Mouse (Mus musculus): ENCODE results near the gene Ntrk3.
A peak's percentile ranks its signal among the peaks of the same experiment; 100 is the strongest.

The Ntrk3 gene

DNA sequence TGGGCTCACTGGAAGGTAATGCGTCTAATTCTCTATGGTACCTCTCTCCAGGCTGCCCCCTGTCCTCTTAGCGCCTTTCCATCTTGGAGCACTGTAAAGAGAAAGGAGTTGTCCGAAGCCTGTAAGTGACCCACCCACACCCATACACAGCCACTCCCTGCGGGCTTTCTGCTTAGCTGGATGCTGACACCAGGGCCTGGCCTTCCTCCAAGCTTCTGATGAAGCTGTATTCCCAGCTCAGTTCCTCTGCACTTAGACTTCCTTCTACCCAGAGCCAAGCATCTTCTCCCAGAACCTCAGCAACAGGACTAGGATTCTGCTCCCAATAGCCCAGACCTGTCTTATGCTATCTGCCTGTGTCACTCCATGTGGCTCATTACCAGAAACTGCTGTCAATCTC is 114.1 kb downstream of the Ntrk3 start:
- DNase-seq (ENCODE audit: low read depth, low spot score), result no peak

DNA sequence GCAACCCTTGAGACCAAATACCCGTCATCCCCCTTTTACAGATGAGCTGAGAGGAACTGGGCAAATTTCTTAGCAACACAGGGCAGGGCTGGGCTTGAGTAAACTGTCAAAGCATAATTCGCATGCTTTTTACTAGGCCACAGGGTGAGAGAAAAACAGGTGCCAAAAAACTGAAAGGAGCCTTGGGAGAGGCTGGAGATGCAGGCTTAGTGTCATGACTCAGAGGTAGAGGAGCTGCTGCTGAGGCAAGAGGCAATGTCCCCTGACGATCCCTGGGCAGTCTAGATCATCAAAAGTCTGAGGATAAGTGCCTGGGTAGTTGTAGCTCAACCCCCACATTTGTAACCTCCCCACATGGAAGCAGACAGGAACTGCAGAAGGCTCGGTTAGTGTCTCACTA is 116.7 kb downstream of the Ntrk3 start:
- no peak for DNase-seq (ENCODE audit: low read depth, low spot score)

DNA sequence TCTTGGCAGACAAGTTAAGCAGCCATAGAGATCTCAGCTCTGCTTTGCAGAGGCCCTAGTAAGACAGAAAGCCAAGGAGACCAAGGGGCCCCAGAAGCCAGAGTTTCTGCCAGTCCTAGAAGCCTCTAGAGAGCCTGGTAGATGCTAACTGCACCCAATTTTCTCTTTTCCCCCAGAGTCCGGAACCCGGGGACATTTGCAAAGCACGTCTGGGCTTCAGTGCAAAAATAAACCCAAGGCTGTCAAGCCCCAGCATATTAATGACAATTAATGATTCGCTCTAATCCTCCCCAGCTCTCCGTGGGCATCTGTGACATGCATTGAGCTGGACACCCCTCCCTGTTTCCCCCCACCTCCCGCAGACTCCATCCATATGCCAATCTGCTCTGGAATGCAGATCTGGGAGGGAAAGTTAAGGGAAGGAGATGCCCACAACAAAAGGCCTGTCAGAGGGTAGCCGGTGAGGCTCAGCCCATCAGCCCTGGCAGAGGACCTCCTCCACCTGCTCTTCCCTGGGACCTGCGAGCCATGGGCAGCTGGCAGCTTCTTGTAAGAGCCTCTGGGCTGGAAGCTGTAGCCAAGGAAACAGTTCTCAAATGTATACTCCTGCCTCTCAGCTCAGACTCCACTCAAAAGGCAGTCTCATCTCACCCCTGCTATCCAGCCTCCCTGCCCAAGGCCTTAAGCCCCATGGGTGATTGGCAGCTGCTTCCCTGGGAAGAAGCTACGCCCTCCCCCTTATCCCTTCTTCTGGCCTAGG is 117.8 kb downstream of the Ntrk3 start:
- no peak for DNase-seq (ENCODE audit: low read depth, low spot score)

DNA sequence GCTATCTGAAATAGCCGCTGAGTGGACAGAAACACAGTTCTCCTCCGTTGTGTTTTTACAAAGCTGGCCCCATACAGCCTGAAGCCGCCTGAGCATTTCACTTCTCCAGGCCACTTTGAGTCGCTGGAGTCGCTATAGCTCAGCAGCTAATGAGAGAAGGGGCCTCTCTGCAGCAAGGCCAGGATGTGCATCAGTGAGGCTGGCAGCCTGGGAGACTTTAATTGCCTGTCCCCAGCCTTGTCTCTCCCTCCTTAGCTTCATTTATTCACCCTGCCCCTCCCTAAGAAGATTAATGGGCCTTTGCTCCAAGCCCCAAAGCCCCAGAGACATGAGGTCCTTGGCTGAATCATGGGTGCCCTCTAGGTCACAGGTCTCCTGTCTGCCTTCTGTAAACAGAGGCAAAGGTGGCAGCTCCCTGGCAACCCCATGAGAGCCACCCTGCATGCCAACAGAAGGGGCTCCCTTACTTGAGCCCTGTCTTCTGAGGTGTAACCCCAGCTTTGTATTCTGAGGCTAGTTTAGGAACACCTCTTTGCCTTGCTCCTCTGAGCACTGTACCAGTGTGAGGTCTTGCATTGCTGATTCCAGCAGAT is 132.2 kb downstream of the Ntrk3 start:
- DNase-seq (ENCODE audit: low read depth, low spot score), result no peak

DNA sequence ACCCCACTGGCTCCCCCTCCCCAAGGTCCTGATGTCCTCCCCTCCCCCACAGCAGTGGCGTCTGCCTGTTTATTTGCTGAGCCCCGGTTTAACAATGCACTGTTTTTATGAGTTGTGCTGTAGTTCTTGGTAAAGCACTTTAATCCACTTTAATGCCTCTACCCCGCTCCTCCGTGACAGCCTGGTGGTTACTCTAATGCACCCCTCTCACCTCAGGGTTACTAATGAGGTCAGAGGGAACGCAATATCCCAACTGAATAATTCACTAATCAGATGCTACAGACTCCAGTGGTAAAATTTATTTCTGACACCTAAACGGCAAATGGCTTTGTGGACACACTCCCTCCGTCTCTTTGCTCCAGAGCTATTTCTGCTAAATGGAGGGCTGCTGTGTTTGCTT is 133.9 kb downstream of the Ntrk3 start:
- DNase-seq (ENCODE audit: low read depth, low spot score), result no peak

DNA sequence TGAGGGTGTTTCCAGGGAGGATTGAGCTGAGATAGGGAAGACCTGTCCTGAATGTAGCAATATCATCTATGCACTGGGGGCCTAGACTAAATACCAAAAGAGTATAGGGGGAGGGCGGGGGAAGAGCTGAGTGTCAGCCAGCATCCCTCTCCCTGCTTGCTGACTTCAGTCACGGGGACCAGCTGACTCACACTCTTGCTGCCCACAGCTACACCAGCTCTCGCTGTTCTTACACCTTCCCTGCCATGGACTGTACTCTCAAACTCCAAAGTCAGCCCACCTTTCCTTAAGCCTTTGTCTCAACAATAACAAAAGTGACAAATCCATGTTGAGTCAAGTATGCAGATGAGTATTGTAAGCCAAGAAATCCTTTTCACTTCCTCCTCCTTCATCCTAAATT is 136.0 kb downstream of the Ntrk3 start:
- no peak for DNase-seq (ENCODE audit: low read depth, low spot score)

DNA sequence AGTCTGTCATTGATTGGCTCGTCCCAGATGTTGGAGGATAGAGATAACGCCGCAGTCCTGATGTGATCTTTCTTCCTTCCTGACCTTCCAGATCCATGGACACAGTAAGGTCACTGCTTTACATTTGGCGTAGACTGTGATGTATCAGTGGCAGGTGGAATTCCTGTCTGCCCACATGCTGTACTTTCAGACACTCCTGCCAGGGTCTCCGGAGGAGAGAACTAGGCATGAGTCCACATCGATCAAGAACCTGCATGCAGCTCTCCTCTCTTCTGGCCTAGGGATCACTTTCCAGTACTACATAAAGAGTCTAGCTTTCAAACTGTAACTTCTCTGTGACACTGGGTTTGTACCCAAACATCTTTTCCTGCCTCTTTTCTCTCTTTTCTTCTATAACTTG is 136.9 kb downstream of the Ntrk3 start:
- no peak for DNase-seq (ENCODE audit: low read depth, low spot score)

DNA sequence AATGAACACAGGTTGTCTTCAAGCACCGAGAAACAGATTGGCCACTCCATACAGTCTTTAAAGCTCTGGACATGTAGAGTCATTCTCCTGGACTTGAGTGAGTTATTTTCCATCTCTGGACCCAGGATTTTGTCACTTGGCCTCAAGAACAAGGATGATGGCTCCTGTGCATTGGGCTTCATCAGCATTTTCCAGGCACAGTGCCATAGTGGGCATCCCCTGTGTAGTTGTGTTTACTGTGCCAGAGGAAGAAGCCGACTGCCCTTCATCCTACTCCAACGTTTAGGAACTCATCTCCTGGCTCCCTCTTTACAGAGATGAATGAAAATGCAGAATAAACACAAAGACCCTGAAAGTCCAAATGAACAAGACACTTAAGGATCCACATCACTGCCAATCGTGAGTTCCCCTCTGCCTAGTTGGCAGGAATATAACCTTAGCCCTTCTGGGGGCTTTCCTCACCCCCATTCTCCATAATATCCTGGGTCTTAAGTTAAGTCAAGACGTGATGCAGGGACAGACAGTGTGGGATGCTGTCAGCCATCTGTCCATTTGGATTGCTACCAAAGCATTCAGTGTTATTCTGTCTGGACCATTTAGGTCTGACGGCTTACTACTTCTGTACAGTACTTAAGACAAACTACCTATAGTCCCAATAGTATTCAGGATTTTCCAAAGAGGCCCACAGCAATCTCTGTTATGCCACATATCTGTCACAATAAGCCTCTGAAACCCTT is 137.7 kb downstream of the Ntrk3 start:
- DNase-seq (ENCODE audit: low read depth, low spot score), result no peak

DNA sequence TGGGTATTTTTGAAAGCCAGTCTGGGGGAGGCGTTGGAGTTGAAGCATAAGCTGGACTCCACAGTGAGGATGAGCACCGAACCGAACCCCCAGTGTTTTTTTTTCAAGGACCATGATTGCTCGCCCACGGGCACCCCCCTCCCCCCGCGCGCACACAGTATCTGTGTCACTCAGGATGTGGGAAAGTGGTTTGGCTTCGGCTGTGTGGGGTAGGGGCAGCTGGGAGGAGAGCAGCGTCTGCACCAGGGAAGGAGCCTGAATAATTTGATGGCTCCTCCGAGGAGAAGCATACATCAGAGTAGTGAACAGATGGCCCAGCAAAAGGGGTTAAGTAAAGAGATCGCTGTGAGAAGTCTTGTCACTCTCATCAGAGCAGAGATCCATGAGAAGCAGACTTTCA is 139.7 kb downstream of the Ntrk3 start:
- DNase-seq (ENCODE audit: low read depth, low spot score), result no peak

DNA sequence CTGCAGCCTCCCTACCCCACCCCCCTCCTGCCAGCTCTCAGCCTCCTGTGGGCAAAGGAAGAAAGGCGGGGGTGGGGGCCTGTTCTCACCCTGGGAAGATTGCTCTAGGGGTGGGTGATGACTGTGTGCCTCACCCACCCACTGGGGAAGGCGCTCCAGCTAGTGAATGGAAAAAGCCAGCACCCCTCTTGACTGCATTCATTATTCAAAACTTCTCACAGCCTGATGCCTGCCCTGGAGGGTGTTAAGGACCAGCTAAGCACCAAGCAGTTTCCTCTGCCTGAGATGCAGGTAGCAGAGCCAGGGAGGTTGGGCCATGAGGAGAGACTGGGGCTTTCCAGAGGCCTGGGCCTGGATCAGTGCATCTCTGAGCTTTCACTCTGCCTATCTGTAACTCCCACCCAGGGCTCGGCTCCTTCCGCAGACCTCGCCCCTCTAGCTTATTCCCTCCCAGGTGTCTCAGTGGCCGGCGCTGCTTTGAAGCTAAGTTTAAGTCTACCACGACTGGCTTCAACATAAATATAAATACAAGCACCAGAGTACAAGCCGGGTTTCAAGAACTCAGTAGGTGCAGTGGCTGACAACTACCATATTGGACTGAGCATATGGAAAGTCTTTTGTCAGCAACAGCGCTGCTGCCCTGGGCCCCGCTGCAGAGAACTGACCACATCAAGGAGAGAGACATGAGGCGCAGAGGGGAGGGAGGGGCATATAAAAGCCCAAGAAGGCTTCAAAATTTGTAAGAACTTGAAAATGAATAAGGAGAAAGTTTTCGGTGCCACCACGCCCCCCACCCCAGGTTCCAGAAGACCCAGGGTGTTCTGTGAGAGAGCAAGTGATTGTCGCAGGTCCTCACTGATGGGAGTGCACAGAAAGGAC is 140.3 kb downstream of the Ntrk3 start:
- DNase-seq (ENCODE audit: low read depth, low spot score), result no peak

DNA sequence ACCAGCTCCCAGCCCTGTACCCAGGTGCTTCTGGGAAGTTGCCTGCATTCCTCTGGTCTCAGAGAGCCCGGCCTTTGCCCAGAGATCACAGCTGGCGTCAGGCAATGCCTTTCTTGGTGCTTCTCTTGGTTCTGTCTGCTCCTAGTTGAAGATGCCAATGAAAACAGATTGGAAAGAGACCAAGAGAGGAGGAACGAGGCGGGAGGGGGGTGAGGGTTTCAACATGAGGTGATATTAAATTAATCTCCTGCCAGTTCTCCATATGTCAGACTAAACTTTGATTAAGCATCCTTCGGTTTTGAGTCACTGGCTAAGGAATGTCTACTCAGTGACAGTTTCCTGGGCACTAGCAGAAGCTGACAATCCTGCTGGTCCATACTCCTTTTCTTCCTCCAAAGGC is 141.3 kb downstream of the Ntrk3 start:
- no peak for DNase-seq (ENCODE audit: low read depth, low spot score)

DNA sequence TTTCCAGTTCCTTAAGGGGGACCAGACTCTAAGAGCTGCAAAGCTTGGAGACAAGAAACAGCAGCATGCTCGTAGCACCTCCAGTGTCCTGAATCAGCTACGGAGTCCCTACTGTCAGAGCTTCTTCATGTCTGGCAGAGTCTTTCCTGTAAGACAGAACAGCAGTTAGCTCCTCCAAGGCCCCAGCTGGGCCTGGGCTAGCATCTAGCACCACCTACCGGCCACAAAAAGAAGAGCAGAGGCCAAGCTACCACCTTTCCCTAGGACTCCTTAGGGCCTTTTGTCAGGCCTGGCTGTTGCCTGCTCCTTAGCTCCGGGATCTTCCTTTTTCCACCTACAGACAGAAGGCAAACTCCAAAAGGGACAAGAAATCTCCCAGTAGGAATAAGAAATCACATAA is 141.9 kb downstream of the Ntrk3 start:
- DNase-seq (ENCODE audit: low read depth, low spot score), result peak; percentile 28

DNA sequence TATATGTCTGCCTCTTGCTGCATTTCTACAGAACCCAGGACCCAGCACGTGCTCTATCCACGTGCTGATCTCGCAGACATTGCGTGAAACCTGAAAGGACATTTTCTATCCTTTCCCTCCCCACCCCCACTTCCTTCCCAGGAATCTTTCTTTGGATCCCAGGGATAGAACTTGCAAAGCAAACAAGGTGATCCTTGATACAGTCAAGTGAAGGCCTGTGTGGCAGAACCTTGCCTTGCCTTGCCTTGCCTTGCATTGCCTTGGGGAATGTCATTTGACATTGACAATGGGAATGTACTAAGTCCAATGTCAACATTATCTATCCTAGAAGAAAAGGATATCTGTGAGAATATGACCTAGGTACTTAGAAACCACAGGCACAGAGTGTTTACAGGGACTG is 144.9 kb downstream of the Ntrk3 start:
- DNase-seq (ENCODE audit: low read depth, low spot score), result no peak

DNA sequence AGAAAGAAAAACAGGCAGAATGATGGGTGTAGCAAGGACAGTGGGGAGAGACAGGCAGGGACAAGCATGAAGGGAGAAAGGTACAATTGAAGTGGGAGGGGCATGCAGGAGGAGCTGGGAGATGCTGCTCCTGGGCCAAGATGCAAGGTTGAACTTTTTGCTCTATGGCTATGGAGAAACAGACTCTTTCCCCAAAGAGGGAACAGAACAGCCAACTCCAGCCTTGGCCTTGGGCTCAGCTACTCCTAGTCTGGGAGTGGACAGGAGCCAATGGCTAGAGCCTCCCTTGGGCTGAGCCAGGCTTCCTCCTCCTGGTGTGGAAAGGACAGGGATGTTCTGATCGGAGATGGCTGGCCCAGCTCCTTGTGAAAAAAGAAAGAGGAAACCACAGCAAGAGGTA is 145.6 kb downstream of the Ntrk3 start:
- DNase-seq (ENCODE audit: low read depth, low spot score), result no peak

DNA sequence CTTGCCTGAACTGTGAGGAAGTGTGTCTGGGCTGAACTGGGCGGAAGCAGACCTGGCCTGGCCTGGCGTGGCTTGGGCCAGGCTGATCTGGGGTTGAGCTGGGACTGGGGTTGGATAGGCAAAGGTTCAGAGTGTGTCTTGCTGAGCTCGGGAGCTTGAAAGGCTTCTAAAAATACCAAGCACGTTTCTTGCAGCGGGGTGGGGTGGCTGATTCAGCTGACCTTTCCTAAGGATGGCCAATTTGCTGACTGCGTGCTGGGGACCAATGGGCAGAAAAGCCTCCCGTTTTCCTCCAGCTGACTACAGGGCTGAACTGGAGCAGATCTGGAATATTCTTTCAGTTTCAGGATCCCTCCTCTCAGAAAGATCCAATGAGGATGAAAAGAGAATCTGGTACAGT is 148.0 kb downstream of the Ntrk3 start:
- DNase-seq (ENCODE audit: low read depth, low spot score), result no peak

DNA sequence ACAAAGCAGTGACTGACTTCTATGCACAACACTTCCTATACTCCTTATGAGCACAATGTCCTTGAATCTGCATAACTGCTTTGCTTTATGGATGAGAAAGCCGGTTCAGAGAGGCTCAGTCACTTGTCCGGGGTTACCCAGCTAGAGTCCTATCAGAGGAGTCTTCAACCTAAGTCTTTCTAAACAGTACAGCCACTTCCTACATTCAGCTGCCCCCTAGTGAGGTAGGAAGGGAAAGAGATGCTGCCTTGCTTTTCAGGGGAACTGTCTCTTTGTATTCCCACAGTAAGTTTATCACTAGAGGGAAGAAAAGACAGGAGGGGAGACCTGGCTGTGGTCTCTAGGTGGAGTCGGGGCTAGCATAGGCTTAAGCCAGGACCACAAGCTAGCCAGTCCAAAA is 151.0 kb downstream of the Ntrk3 start:
- DNase-seq (ENCODE audit: low read depth, low spot score), result no peak

DNA sequence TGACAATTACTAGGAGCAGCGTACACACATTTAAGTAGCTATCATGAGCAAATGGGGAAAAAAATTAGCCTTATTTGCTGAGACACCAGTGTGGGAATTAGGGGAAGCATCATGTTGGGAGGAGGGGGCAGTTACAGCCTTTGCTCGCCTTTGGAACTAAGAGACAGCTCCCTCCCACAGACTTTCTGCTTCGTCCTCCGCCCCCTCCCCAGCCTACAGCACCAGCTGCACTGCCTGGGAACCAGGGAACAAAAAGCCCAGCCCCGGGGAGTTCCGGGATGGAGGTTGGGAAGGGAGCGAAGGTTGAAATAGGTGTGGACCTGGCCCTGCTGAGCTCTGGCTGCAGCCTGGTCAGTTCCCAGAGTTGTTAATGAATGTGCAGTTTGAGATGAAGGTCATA is 151.9 kb downstream of the Ntrk3 start:
- DNase-seq (ENCODE audit: low read depth, low spot score), result no peak

DNA sequence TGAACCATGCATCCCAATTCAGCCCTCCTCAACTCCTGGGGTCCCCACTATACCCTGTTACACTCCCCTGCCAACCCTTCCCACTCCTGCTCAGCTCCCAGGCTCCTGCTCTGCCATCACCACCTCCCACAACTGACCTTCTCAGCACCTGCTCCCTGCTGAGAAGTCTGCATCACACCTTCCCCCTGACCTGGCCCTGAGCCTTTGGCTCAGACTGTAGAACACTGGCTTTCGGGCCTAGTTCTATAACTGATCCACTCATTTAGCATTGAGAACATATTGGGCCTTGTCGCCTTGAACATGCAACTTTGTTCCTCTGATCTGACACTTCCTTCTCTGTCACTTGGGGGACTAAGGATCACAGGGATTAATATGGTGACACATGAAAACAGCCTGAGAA is 152.9 kb downstream of the Ntrk3 start:
- no peak for DNase-seq (ENCODE audit: low read depth, low spot score)

DNA sequence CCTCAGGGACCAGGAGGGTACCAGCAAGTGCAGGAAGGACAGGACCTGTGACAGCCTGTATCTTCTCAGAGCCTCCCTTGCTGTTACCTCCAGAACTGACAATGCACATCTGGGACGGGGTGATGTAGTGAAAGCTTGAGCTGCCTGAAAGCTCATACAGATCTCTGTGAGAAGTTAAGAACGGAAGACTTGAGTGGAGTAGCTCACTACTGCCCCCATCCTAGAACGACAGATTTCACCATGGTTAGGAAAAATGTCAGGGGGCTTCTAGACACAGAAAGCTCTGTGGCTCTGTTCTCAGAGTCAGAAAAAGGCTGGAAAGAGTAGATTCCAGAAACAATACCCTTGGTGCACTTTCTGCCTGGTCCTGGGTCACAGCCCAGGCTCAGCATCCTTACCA is 153.3 kb downstream of the Ntrk3 start:
- no peak for DNase-seq (ENCODE audit: low read depth, low spot score)

DNA sequence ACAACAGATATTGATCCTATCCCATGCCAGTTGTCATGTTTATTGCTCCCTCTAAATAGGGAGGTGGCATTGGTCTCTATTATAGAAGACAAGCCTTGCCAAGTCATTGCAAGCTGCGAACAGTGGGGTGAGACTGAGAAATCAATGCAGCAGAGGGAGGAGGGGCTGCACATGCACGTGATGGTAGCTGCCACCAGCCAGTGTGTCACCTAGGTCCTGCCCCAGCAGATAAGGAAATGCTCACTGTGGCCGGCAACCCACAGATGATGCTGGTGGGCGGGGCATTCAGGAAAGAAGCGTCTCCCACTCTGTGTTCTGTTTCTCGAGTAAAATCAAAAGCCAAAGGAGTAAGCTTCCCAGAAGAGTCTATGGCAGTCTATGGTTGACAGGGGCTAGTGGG is 154.1 kb downstream of the Ntrk3 start:
- no peak for DNase-seq (ENCODE audit: low read depth, low spot score)

DNA sequence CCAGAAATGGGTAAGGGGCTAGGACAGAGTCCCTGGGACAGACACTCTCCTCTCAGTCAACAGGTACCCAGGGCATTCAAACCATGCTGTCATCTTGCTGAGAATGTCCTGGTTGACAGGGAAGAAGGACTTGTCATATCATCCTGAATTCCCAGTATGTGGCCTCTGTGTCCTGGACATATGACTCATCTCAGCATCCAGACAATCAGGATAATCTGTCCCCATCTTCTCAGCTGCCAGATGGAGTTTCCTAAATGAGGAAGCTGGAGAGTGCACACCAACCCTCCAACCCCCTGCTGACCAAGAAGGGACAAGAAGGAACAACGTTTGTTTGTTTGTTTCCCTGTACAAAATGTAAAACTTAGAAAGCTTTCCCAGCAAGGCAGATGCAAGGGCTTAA is 156.5 kb downstream of the Ntrk3 start:
- DNase-seq (ENCODE audit: low read depth, low spot score), result no peak
